Mouse (Mus musculus) 3T3-L1 (cell line): ENCODE results near the gene Rsph3b.

ENCODE experiments used
- DNase-seq: peaks from one replicate; pipeline ENCODE4 v3.0.0-alpha.2; 2015; ENCODE audit warnings: low read depth, low spot score

Gene Rsph3b

GRCm38 (mm10) chr17:6865580-6865979 lies 82.9 kb downstream of the Rsph3b start:
- no peak for DNase-seq

- no peak for DNase-seq
Observed at GRCm38 (mm10) chr17:6864869-6865268, 83.6 kb downstream of the Rsph3b start.

- no peak for DNase-seq
Observed at GRCm38 (mm10) chr17:6863521-6863920, 85.0 kb downstream of the Rsph3b start.

GRCm38 (mm10) chr17:6862040-6862780 lies 86.3 kb downstream of the Rsph3b start:
- no peak for DNase-seq

GRCm38 (mm10) chr17:6861181-6862039 lies 87.1 kb downstream of the Rsph3b start:
- DNase-seq = no peak

GRCm38 (mm10) chr17:6860491-6860897 lies 88.0 kb downstream of the Rsph3b start:
- no peak for DNase-seq

GRCm38 (mm10) chr17:6860067-6860466 lies 88.4 kb downstream of the Rsph3b start:
- DNase-seq = no peak
